Mouse (Mus musculus): Measurements from ENCODE around the gene Fam57a.
A peak's percentile ranks its signal among the peaks of the same experiment; 100 is the strongest.

DNA sequence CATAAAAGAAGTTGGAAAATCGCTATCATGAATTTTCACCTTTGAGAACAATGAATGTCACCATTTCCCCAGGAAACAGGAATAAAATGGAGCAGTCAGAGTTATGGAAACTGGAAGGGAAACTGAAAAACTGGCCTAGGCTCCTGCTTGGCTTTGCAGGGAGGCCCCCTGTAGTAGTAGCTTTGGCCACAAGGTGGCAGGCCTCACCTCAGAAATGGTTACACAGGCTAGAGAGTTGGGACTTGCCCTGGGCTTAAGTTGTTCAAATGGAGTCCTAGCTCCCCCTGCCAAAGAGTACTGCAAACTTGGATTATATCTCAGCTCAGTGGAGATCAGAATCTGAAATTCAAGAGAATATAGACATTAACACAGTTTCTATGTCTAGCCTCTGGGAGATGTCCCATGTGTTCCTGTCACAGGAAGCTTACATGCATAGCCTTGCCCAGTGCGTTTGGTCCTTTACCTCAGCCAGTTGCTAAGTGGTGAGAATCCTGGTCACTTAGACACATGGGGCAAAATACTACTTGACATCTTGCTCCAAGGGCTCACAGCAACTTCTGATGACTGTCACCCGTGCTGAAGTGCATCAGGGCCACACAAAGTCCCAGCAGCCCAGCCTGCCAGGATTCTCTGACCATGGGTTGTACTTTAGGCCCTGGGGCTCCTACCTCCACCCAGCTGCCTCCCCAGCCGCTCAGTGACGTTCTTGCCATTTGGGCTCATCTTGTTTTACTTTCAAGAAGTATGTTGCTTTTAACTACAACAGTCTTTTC, 73.9 kb downstream of the Fam57a start:
- peak; percentile 92 for TF ChIP-seq CTCF (IDR thresholded peaks at IDR 0.05)
- TF ChIP-seq EP300 (IDR thresholded peaks at IDR 0.05) = no peak

All from lung, postnatal 0 days (tissue).